Mouse (Mus musculus): ENCODE measurements at regions not wholly inside any gene's neighbourhood (a gene's known extent, or its start where the extent isn't known, plus 50 kb on each side); places are given as distances from the start of the nearest gene placed in this dataset.
"Not testable (repeated sequence)": the region's sequence is repeated elsewhere in the genome, so short reads cannot be mapped to it uniquely, and the experiment has no call there.

DNA sequence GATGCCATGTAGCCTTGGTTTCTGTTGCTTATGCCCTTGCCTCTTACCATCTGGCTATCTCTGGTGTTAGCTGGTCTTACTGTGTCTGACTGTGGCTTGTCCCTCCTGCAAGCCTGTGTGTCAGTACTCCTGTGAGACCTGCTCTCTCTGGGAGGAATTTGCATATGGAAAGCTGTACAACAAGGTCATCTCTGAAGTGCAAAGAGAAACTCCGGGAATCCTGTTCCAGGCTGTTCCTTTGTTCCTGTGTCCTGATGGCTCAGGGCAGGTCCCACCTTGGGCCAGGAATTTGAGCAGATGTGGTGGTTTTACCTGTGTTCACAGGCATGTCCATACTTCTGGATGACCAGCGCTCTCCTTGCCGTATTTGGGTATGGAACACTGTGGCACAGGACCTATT lies 218.6 kb upstream of the Nsun6 start:
- DNase-seq (ENCODE audit: low read depth, low spot score) = no peak

DNA sequence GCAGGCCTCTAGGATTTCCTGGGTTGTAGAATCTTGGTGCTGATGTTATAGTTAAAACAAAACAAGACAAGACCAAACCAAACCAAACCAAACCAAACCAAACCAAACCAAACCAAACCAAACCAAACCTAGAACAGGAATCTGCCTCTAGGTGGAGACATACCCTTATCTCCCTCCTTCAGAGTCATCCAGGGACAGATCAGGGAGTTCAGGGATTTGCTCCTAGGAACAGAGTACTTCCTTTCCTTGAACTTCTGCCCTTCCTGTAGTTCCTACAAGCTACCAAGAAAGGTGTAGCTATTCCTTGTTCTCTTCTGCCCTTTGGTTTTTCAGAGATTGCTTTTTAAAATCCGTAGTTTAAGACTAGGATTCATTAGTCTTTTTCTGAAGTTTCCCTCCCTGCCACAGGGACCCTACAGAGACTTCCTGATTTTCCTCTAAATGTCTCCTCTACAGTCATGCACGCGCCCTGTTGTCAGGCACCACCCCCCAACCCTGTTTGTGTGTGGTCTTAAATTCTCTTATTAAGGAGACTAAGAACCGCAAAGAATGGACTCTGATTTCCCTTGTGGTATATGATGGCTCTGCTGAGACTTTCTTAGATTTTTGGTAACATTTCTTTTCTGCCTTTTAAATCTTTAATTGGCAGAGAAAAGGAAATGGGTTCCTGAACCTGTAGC lies 205.8 kb upstream of the Nsun6 start:
- peak; percentile 19 for DNase-seq (ENCODE audit: low read depth, low spot score)

DNA sequence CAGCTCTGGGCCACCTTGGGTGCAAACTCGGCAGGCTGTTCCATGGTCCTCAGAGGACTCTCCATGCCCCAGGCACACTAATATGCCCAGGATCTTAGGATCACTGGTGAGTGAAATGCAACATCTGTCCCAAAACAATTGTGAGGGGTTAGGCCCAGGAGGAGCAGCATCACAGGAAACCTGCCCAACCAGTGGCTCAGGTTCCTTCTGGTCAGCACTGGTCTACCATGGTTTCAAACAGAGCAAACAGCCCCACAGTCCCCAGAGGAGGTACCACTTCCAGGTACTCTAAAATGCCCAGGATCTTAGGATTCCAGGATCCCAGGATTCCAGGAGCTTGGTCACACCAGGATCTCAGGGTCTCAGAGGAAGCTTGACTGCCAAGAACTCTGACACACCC lies 187.4 kb upstream of the Nsun6 start:
- not testable (repeated sequence) for DNase-seq (ENCODE audit: low read depth, low spot score)

DNA sequence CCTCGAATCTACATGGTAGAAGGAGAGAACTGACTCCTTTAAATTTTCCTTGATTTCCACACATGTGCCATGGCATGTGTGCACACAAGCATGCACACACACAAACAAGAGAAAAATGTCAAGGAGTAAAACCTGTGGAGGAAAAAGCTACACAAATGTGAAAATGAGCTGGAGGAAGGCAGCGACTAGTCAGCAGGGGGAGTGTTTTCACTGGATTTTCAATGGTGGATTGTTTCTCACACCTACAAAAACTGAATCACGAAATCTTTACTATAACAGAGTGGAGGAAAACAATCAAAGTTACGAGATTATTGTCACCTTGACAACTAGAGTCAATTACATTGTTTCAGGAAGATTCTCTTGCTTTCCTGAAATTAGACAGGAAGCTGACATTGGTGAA lies 167.0 kb upstream of the Nsun6 start:
- DNase-seq (ENCODE audit: low read depth, low spot score) = no peak

DNA sequence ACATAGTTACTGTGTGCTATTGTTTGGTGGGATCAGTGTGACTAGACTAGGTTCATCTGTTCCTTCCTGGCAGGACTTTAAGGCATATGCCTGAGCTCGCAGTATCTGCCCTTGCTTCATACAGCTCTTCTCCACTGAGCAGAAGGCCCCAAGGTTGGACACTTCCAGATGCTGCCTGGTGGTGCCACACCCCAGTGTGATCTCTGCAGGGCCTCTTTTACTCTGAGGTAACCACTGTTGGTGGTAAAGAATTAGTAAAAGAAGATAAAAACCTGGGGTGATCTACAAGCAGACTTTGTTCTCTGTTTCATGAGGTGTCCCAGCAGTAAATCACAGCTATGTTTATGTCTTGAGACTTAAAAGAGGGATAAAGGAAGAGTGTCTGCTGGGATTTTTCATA lies 133.2 kb upstream of the Nsun6 start:
- no peak for DNase-seq (ENCODE audit: low read depth, low spot score)

DNA sequence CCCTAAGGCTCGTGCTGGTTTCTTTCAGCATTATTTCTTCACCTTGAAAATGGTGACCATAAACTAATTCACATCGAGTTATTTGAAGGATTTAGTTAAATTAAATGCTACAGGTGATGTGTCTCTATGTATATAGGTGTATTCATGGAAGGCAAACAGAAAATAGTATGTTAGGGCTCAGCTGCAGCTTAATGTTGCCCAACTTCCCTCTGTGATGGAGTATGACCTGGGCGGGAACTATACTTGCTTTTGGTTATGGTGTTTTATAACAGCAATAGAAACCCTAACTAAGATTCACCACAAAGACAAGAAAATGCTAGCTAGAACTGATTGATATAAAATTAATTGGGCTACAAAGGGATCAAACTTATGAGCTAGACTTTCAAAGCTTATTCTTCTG lies 126.1 kb upstream of the Nsun6 start:
- no peak for DNase-seq (ENCODE audit: low read depth, low spot score)

DNA sequence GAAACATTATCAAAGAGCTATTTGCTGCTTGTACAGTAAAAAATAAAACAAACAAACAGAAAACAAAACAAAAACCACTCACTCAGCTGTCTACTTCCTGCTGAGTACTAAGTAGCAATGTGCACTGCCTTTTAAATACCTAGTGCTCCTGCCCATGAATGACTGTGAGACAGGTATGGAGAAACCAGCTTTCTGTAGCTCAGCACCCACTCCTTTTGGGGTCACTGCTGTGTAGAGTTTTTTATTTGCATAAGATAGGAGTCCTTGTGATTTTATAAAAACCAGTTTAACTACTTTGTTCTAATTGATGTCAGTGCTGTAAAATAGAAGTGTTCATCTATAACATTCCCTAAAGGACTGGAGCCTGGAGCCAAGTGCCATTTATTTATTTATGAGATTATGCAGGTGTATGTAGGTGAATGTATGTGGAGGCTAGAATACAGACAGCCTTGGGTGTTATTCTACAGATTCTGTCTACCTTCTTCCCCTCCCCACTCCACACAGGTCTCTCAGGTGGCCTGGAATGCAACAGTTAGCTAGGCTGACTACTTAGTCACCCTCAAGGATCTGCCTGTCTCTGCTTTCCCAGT lies 111.7 kb upstream of the Nsun6 start:
- DNase-seq (ENCODE audit: low read depth, low spot score) = no peak

DNA sequence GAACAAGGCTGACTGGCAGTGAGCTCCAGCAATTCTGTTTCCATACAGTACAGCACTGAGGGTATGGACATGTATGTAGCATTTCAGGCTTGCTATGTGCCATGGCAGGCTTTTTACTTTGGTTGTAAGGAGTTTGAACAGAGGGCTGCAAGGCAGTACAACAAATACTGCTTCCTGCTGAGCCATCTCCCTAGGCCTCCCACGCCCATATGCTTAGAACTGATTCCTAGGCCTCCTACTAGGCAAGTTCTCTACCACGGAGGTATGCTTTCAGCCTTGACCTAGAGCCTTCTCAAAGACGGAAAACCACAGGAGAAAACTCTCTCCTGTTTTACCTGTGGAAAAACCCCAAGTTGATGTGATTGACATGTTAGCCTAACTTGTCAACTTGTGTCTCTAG lies 111.0 kb upstream of the Nsun6 start:
- DNase-seq (ENCODE audit: low read depth, low spot score) = no peak

DNA sequence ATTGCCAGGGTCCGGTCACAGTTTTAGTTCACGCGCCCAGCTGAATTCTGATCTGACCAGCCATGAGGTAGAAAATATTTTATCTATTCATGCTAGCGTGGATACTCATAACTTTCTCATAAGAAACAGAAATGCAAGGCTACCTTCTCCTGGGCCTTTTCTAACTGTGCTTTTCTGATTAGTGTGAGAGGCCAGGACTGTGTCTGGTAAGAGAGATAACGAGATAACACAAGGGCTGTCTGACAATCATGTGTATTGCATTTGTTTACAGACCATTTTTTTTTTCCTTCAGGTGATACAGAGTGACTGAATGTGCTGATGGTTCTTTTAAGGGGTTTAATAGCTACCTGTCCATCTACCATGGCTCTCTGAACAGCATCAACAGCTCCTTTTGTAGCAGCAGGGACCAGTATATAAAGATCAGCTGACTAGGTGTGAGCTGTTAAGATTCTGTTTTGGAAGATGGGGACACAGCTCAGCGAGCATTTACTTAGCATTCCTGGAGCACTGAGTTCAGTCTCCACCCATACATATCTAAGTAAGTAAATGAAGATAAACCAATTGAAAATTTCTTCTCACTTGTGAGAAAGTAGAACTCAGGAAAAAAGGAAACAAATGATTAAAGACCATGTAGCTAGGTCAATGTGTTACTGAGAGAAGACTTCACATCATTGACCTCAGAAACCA lies 109.0 kb upstream of the Nsun6 start:
- DNase-seq (ENCODE audit: low read depth, low spot score) = no peak

DNA sequence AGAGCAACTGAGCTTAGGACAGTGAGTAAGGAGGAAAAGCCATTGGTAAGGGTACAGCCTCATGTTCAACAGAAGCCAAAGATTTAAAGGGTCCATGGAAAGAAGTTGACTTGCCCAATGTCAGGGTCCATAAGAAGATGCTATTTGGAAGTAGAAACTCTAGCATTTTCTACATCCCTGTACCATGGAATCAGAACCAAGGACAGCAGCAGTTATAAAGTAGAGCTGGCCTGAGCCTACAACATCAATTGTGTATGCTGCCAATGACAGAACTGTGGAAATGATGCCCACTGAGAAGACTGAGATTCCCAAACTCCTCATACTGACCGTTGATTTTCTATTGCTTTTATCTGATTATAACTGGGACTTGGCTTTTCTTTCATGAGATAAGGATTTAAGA lies 107.0 kb upstream of the Nsun6 start:
- DNase-seq (ENCODE audit: low read depth, low spot score) = peak; percentile 5

DNA sequence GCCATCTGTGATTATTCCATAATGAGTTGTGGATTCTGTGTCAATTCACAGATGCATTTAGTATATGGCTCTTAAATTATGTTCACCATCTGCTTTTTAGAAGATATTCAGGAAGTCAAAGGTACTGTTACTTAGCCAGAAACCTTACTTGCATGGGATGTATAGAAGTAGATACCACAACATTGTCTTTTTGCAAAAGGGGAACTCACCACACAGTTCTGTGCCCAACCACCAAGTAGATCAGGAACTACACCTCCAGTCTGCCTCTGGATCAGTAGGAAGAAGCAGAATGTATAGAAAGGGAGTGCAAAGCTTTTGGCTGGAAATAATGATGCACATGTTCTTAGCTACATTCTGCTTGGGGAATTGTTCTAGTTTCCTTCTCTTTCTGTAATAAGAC lies 102.8 kb upstream of the Nsun6 start:
- no peak for DNase-seq (ENCODE audit: low read depth, low spot score)

DNA sequence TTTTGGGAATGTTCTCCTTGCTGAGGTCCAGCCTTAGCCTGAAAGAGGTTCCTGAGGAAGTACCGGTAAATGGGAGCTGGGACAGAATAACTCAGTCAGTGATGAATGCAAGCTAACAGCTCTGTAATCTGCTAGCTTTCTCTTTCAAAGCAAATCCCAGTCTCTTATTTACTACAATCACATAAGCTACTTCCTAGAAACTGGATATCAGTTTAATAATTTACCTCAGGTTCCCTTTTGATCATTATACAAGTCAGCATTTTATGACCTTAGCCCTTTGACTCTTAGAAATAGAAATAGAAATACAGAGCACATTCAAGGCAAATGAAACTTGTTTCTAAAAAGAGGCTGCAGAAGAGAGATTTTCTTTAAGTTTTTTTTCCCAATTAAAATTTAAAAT lies 96.0 kb upstream of the Nsun6 start:
- no peak for DNase-seq (ENCODE audit: low read depth, low spot score)

DNA sequence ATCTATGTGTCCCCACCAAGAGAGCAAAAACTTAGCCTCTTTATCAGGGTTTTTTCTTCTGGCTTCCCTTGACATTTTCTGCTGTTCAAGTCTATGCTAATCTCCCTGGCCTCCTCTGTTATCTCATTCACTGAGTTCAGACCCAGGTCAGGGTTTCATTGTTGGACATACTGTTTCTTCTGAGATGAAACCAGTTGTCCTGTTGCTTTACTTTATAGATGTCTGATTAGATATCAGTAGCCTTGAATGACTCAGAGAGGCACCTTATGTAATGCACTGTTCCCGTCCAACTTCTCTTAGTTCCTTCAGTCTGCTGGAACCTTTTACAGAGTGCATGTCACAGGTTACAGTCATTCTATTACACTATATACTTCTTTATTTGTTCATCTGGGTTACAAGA lies 93.5 kb upstream of the Nsun6 start:
- DNase-seq (ENCODE audit: low read depth, low spot score) = no peak

DNA sequence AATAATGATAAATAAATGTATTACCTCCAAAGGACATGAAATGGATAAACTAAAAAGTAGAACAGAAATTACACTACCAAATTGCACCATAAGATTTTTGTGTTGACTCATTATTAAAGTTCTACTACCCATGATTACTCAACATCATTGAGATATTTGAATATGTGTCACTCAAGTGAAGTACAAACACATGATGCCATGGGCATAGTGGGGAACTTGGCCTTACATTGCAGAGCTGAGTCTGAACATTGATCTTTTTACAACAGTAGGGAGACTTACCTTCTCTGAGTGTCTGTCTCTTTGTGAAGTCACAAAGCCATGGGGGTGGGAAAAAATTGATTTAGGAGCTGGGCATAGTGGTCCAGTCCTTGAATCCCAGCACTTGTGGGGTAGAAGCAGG lies 92.1 kb upstream of the Nsun6 start:
- no peak for DNase-seq (ENCODE audit: low read depth, low spot score)

DNA sequence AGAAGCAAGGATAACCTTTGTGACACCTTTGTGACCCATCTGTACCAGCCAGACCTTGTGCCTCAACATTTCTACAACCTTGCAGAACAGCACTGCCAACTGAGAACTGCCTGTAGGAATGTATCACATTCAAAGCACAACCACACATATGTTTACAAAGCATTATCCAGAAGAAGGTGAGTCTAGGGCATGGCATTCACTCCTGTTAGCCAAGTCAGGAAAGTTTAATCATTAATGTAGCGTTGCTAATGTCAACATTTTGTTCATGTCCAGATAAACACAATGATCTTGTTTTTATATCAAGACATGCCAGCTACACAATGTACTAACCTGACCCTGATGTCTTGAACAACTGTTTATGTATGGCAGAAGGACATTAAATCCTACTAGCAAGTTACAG lies 91.5 kb upstream of the Nsun6 start:
- no peak for DNase-seq (ENCODE audit: low read depth, low spot score)

DNA sequence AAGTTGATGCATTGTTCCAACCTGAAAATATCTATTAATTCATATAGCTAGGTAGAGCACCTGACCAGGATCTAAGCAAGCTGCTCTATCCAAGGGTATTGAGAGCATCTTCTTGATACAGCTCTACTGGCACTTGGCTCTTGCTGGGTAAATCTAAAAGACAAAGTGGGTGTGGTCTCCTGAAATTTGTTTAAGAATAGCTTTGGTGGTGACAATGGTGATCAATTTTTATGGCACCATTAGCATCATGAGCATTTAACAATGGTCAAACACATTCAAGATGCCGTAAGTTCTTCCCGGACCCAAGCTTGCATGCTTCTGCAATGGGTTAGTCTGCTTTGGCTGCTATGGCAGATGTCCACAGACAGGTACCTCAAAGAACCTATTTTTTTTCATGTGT lies 89.9 kb upstream of the Nsun6 start:
- no peak for DNase-seq (ENCODE audit: low read depth, low spot score)

DNA sequence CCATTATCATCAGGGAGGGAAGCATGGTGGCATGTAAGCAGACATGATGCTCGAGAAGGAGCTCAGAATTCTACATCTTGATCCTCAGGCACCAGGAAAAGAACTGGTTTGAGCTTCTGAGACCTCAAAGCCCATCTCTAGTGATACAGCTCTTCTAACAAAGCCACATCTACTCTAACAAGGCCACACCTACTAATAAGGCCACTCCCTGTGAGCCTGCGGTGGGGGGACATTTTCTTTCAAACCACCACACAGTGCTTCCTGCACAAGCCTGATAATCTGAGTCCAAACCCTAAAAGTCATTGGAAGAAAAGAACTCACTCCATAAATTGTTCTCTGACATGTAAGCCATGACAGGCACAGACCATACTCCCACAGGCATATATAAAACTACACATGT lies 85.0 kb upstream of the Nsun6 start:
- no peak for DNase-seq (ENCODE audit: low read depth, low spot score)

Data from mesoderm, embryonic 11.5 days (tissue).